In the genomic region with DNA sequence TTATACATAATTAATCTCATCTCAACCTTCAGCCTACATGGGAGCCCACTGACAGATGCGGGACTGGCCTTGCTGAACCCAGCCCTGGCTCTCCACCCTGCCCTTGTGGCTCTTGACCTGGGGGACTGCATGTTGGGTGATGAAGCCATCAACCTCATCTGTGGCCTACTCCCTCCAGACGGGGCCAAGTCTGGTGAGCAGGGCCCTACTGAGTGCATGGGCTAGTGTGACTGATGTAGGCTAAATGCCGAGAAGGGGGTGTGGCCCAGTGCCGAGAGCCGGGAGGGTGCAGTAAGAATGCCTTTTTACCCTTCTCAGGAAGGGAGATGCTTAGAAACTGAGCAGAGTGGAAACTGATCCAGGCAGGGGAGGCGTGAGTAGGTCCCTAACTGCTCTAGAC, we compare ENCODE assay signal across 13 mouse cellular contexts. TPM values are rescaled to one million over a fixed set of nuclear protein-coding genes. Genes with fewer than 3 reads are reported as not detected.
DNase-seq lines count a peak whose midpoint lies in the region; ATAC-seq and TF ChIP-seq lines count a peak whose summit lies in the region.
"Had no signal": no experiment of that assay in that cellular context is flagged by ENCODE, and none has a peak within 500 bp of the region (broad histone marks: within the 10 kb centered on the region; RNA-seq: fewer than 3 reads in every experiment).

No protein-coding gene starts in this region.

- 25% methylated on average over 6 of the region's 6 CpGs for WGBS in heart, embryonic 15.5 days
- 36% methylated on average over 6 of the region's 6 CpGs for WGBS in forebrain, embryonic 12.5 days
- WGBS in hindbrain, embryonic 15.5 days, result 31% methylated on average over 6 of the region's 6 CpGs
- WGBS in midbrain, embryonic 16.5 days, result 27% methylated on average over 6 of the region's 6 CpGs
- whole genome bisulfite sequencing in lung, postnatal 0 days, result 26% methylated on average over 6 of the region's 6 CpGs

- ATAC-seq in heart, embryonic 15.5 days (replicated peaks; ENCODE audit: insufficient number of reproducible peaks, insufficient read depth, low FRiP score, low read depth), result no peak
- ATAC-seq in forebrain, embryonic 12.5 days (ENCODE audit: low FRiP score), result no peak
- ATAC-seq in hindbrain, embryonic 15.5 days (ENCODE audit: low FRiP score, low read depth), result no peak
- ATAC-seq in midbrain, embryonic 16.5 days, result no peak
- no peak for ATAC-seq in lung, postnatal 0 days
- ATAC-seq: CD4-positive, CD25-positive, alpha-beta regulatory T cell, adult 4 months; intestine, postnatal 0 days had no signal

- peaks cover 38% of the 10 kb centered on the region for H3K36me3 ChIP-seq in heart, embryonic 15.5 days
- H3K36me3 ChIP-seq in forebrain, embryonic 12.5 days (replicated peaks), result peaks cover 60% of the 10 kb centered on the region
- H3K36me3 ChIP-seq in hindbrain, embryonic 15.5 days, result peaks cover 50% of the 10 kb centered on the region
- peaks cover 36% of the 10 kb centered on the region for H3K36me3 ChIP-seq in midbrain, embryonic 16.5 days (ENCODE audit: control insufficient read depth, insufficient read depth, low read length)
- peaks cover 34% of the 10 kb centered on the region for H3K36me3 ChIP-seq in lung, postnatal 0 days (ENCODE audit: insufficient read depth, low read length)

- TF ChIP-seq CTCF in lung, postnatal 0 days (IDR thresholded peaks at IDR 0.05), result no peak

- H3K9ac ChIP-seq in heart, embryonic 15.5 days, result no peak overlapping the region
- no peak overlapping the region for H3K9ac ChIP-seq in forebrain, embryonic 12.5 days
- H3K9ac ChIP-seq in hindbrain, embryonic 15.5 days, result peak overlapping the region; percentile 79
- peak overlapping the region; percentile 96 for H3K9ac ChIP-seq in midbrain, embryonic 16.5 days (ENCODE audit: low read depth, low read length)
- no peak overlapping the region for H3K9ac ChIP-seq in lung, postnatal 0 days (replicated peaks; ENCODE audit: low read depth)

- no peak overlapping the region for H3K27ac ChIP-seq in heart, embryonic 15.5 days
- no peak overlapping the region for H3K27ac ChIP-seq in forebrain, embryonic 12.5 days
- no peak overlapping the region for H3K27ac ChIP-seq in hindbrain, embryonic 15.5 days (replicated peaks)
- H3K27ac ChIP-seq in midbrain, embryonic 16.5 days (ENCODE audit: low read length), result no peak overlapping the region
- H3K27ac ChIP-seq in lung, postnatal 0 days (ENCODE audit: low read length), result no peak overlapping the region

- peaks cover 17% of the 10 kb centered on the region for H3K4me1 ChIP-seq in heart, embryonic 15.5 days (replicated peaks)
- peaks cover 20% of the 10 kb centered on the region for H3K4me1 ChIP-seq in forebrain, embryonic 12.5 days
- H3K4me1 ChIP-seq in hindbrain, embryonic 15.5 days (replicated peaks), result peaks cover 26% of the 10 kb centered on the region
- H3K4me1 ChIP-seq in midbrain, embryonic 16.5 days (ENCODE audit: control insufficient read depth, insufficient read depth, low read length), result peaks cover 16% of the 10 kb centered on the region
- H3K4me1 ChIP-seq in lung, postnatal 0 days (ENCODE audit: insufficient read depth, low read depth, low read length), result peaks cover 3% of the 10 kb centered on the region; the same call in 1 of the 2 replicates

- DNase-seq in heart, postnatal 10 days, result no peak
- no peak for DNase-seq in frontal cortex, postnatal 25 days (ENCODE audit: low spot score in 2 of 2)
- no peak for DNase-seq in lung, postnatal 0 days (ENCODE audit: low spot score)
- no peak for DNase-seq in urinary bladder, adult 2 months (ENCODE audit: low spot score)
- DNase-seq: cerebellum, adult 11 months; gastrocnemius, postnatal 25 days; lung, adult 18-20 months had no signal

- 0 out of 2 replicates have a peak overlapping the region, but pooled peaks have one; percentile 63 for H3K4me3 ChIP-seq in heart, embryonic 15.5 days
- peak overlapping the region; percentile 72; the same call in 1 of the 2 replicates for H3K4me3 ChIP-seq in forebrain, embryonic 12.5 days (replicated peaks)
- peak overlapping the region; percentile 70 for H3K4me3 ChIP-seq in hindbrain, embryonic 15.5 days
- peak overlapping the region; percentile 86 for H3K4me3 ChIP-seq in midbrain, embryonic 16.5 days (ENCODE audit: low read depth, low read length)
- no peak overlapping the region for H3K4me3 ChIP-seq in lung, postnatal 0 days (ENCODE audit: low read depth, low read length)

- peak overlapping the region; percentile 97; the same call in 1 of the 2 replicates for H3K4me2 ChIP-seq in heart, embryonic 15.5 days
- H3K4me2 ChIP-seq in forebrain, embryonic 12.5 days, result peak overlapping the region; percentile 99
- peak overlapping the region; percentile 73 for H3K4me2 ChIP-seq in hindbrain, embryonic 15.5 days
- peak overlapping the region; percentile 65 for H3K4me2 ChIP-seq in midbrain, embryonic 16.5 days (ENCODE audit: low read length)
- H3K4me2 ChIP-seq in lung, postnatal 0 days (replicated peaks; ENCODE audit: low read depth, low read length), result no peak overlapping the region

- no peak for TF ChIP-seq EP300 in lung, postnatal 0 days (IDR thresholded peaks at IDR 0.05)

- H3K9me3 ChIP-seq in heart, embryonic 15.5 days (replicated peaks), result no peaks in the 10 kb centered on the region
- H3K9me3 ChIP-seq in forebrain, embryonic 12.5 days, result no peaks in the 10 kb centered on the region
- H3K9me3 ChIP-seq in hindbrain, embryonic 15.5 days, result no peaks in the 10 kb centered on the region
- no peaks in the 10 kb centered on the region for H3K9me3 ChIP-seq in midbrain, embryonic 16.5 days (replicated peaks; ENCODE audit: control insufficient read depth, low read length, poor library complexity, severe bottlenecking)
- no peaks in the 10 kb centered on the region for H3K9me3 ChIP-seq in lung, postnatal 0 days (ENCODE audit: low read length)

- intact Hi-C loops in heart, postnatal 10 days (cut with DNase I), result no loop called here

- H3K27me3 ChIP-seq in heart, embryonic 15.5 days, result peaks cover 18% of the 10 kb centered on the region
- H3K27me3 ChIP-seq in forebrain, embryonic 12.5 days, result peaks cover 23% of the 10 kb centered on the region
- H3K27me3 ChIP-seq in hindbrain, embryonic 15.5 days, result no peaks in the 10 kb centered on the region
- H3K27me3 ChIP-seq in midbrain, embryonic 16.5 days (ENCODE audit: control insufficient read depth, insufficient read depth, low read depth, low read length), result no peaks in the 10 kb centered on the region
- peaks cover 9% of the 10 kb centered on the region; the same call in 1 of the 2 replicates for H3K27me3 ChIP-seq in lung, postnatal 0 days (replicated peaks; ENCODE audit: insufficient read depth, low read length)

RNA-seq across cellular contexts. Expression of a gene that starts 1.8 kb away (rescaled TPM):
- 0.47 and 0.94 TPM in 2 replicates for polyA plus RNA-seq in heart, embryonic 15.5 days (2015; fragmentation: Nextera tagmentation; extraction: Ambion mirVana)
- under 1 TPM; 0.38 to 0.40 TPM for total RNA-seq in heart, postnatal 10 days (2021)
- polyA plus RNA-seq in forebrain, embryonic 12.5 days (2016; fragmentation: Nextera tagmentation; extraction: Ambion mirVana), result 3.0 and 3.2 TPM in 2 replicates
- polyA plus RNA-seq in hindbrain, embryonic 15.5 days (2015; fragmentation: Nextera tagmentation; extraction: Ambion mirVana), result 14.9 and 18.5 TPM in 2 replicates
- polyA plus RNA-seq in midbrain, embryonic 16.5 days (2015; fragmentation: Nextera tagmentation; extraction: Ambion mirVana), result 16.6 and 18.3 TPM in 2 replicates
- 3.7 and 5.2 TPM in 2 replicates for polyA plus RNA-seq in lung, postnatal 0 days (2015; fragmentation: Nextera tagmentation; extraction: Ambion mirVana)
- 1.6 and 1.9 TPM in 2 replicates for polyA plus RNA-seq in urinary bladder, adult 2 months (2012; rRNA removed)

RNA-seq across cellular contexts. Expression of a gene that starts 7.3 kb away (rescaled TPM):
- 72.1 and 97.8 TPM in 2 replicates for polyA plus RNA-seq in heart, embryonic 15.5 days (2015; fragmentation: Nextera tagmentation; extraction: Ambion mirVana)
- total RNA-seq in heart, postnatal 10 days (2021), result 10 to 100 TPM; 69.3 to 75.1 TPM
- polyA plus RNA-seq in forebrain, embryonic 12.5 days (2016; fragmentation: Nextera tagmentation; extraction: Ambion mirVana), result 58.9 and 61.6 TPM in 2 replicates
- 88.9 and 99.6 TPM in 2 replicates for polyA plus RNA-seq in hindbrain, embryonic 15.5 days (2015; fragmentation: Nextera tagmentation; extraction: Ambion mirVana)
- polyA plus RNA-seq in midbrain, embryonic 16.5 days (2015; fragmentation: Nextera tagmentation; extraction: Ambion mirVana), result 79.4 and 87.2 TPM in 2 replicates
- polyA plus RNA-seq in lung, postnatal 0 days (2015; fragmentation: Nextera tagmentation; extraction: Ambion mirVana), result 185 and 199 TPM in 2 replicates
- polyA plus RNA-seq in urinary bladder, adult 2 months (2012; rRNA removed), result 93.6 and 98.7 TPM in 2 replicates

RNA-seq across cellular contexts. Expression of a gene that starts 7.3 kb away (rescaled TPM):
- 36.3 and 51.0 TPM in 2 replicates for polyA plus RNA-seq in heart, embryonic 15.5 days (2015; fragmentation: Nextera tagmentation; extraction: Ambion mirVana)
- 10 to 100 TPM; 23.8 to 26.9 TPM for total RNA-seq in heart, postnatal 10 days (2021)
- 96.2 and 102 TPM in 2 replicates for polyA plus RNA-seq in forebrain, embryonic 12.5 days (2016; fragmentation: Nextera tagmentation; extraction: Ambion mirVana)
- polyA plus RNA-seq in hindbrain, embryonic 15.5 days (2015; fragmentation: Nextera tagmentation; extraction: Ambion mirVana), result 72.4 and 74.0 TPM in 2 replicates
- polyA plus RNA-seq in midbrain, embryonic 16.5 days (2015; fragmentation: Nextera tagmentation; extraction: Ambion mirVana), result 71.3 and 80.7 TPM in 2 replicates
- polyA plus RNA-seq in lung, postnatal 0 days (2015; fragmentation: Nextera tagmentation; extraction: Ambion mirVana), result 82.0 and 89.9 TPM in 2 replicates
- 60.7 and 75.2 TPM in 2 replicates for polyA plus RNA-seq in urinary bladder, adult 2 months (2012; rRNA removed)

RNA-seq across cellular contexts. Expression of a gene that starts 27.7 kb away (rescaled TPM):
- polyA plus RNA-seq in heart, embryonic 15.5 days (2015; fragmentation: Nextera tagmentation; extraction: Ambion mirVana), result 39.5 and 44.9 TPM in 2 replicates
- total RNA-seq in heart, postnatal 10 days (2021), result 10 to 100 TPM; 54.0 to 56.3 TPM
- 56.0 and 58.4 TPM in 2 replicates for polyA plus RNA-seq in forebrain, embryonic 12.5 days (2016; fragmentation: Nextera tagmentation; extraction: Ambion mirVana)
- 30.3 and 34.0 TPM in 2 replicates for polyA plus RNA-seq in hindbrain, embryonic 15.5 days (2015; fragmentation: Nextera tagmentation; extraction: Ambion mirVana)
- 28.4 and 28.6 TPM in 2 replicates for polyA plus RNA-seq in midbrain, embryonic 16.5 days (2015; fragmentation: Nextera tagmentation; extraction: Ambion mirVana)
- polyA plus RNA-seq in lung, postnatal 0 days (2015; fragmentation: Nextera tagmentation; extraction: Ambion mirVana), result 21.0 and 22.8 TPM in 2 replicates
- polyA plus RNA-seq in urinary bladder, adult 2 months (2012; rRNA removed), result 37.6 and 41.0 TPM in 2 replicates

RNA-seq across cellular contexts. Expression of a gene that starts 42.1 kb away (rescaled TPM):
- 0.49 and 1.7 TPM in 2 replicates for polyA plus RNA-seq in heart, embryonic 15.5 days (2015; fragmentation: Nextera tagmentation; extraction: Ambion mirVana)
- 1 to 10 TPM in 1 of 2 experiments, under 1 TPM in 1; 0.57 to 1.0 TPM for total RNA-seq in heart, postnatal 10 days (2021)
- 1.5 and 2.0 TPM in 2 replicates for polyA plus RNA-seq in forebrain, embryonic 12.5 days (2016; fragmentation: Nextera tagmentation; extraction: Ambion mirVana)
- 22.3 and 25.5 TPM in 2 replicates for polyA plus RNA-seq in hindbrain, embryonic 15.5 days (2015; fragmentation: Nextera tagmentation; extraction: Ambion mirVana)
- 20.6 and 25.8 TPM in 2 replicates for polyA plus RNA-seq in midbrain, embryonic 16.5 days (2015; fragmentation: Nextera tagmentation; extraction: Ambion mirVana)
- 1.3 TPM in 2 replicates for polyA plus RNA-seq in lung, postnatal 0 days (2015; fragmentation: Nextera tagmentation; extraction: Ambion mirVana)
- polyA plus RNA-seq in urinary bladder, adult 2 months (2012; rRNA removed), result 19.8 and 27.6 TPM in 2 replicates
- polyA plus RNA-seq: CD4-positive, CD25-positive, alpha-beta regulatory T cell, adult 4 months had no signal

Comparison
In these comparisons a context has a peak if more than half of its experiments do, and no peak if none do; other contexts are left out.
1. H3K9ac ChIP-seq: peak in hindbrain, embryonic 15.5 days (single experiment) and midbrain, embryonic 16.5 days (single experiment); none in heart, embryonic 15.5 days (single experiment), forebrain, embryonic 12.5 days (single experiment) and lung, postnatal 0 days (single experiment).